9 mouse cellular contexts compared by ENCODE assay signal in the genomic region with DNA sequence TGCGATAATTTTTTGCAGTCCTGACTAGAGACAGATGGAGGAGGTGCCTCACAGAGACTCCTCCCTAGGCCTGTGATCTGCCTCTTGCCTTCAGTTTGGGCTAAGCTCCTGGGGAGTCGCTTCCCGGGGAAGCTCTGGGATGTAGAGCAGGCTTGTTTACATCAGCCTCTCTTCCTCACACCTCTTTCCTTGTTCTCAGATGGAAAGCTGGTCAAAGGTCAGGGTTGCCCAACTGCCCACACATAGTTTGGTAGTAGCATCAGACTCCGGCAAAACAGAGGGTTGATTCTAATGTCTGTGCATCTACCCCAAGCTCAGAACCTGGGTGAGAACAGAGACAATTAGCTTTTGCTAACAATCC.
A peak's percentile ranks its signal among the peaks of the same experiment; 100 is the strongest.
DNase-seq lines count a peak whose midpoint lies in the region; TF ChIP-seq lines count a peak whose summit lies in the region.
"Had no signal": no experiment of that assay in that cellular context is flagged by ENCODE, and none has a peak within 500 bp of the region (broad histone marks: within the 10 kb centered on the region; RNA-seq: fewer than 3 reads in every experiment).

No protein-coding gene starts in this region.

- no peak overlapping the region for H3K4me3 ChIP-seq in heart, adult 2 months
- H3K4me3 ChIP-seq: liver, embryonic 15.5 days had no signal

- WGBS in heart, adult 2 months: 14% methylated on average over 4 of the region's 4 CpGs

- peak; percentile 95 for DNase-seq in 3T3-L1 (ENCODE audit: low read depth, low spot score)
- peak; percentile 56 for DNase-seq in brain, embryonic 14.5 days (ENCODE audit: low read depth)
- peak; percentile 38 to 39 for DNase-seq in heart, adult 2 months
- DNase-seq in kidney, adult 8-10 months: peak; percentile 35 to 50
- peak; percentile 65 for DNase-seq in lung, postnatal 14 days
- no peak for DNase-seq in layer of hippocampus, postnatal 14 days (ENCODE audit: low spot score in 2 of 2)
- DNase-seq in layer of hippocampus, adult 9-11 months: no peak
- no peak for DNase-seq in left cerebral cortex, adult 11 months (ENCODE audit: low spot score)

- H3K36me3 ChIP-seq in heart, adult 2 months (ENCODE audit: control insufficient read depth, insufficient read depth, low read length): peaks cover 6% of the 10 kb centered on the region
- H3K36me3 ChIP-seq: liver, embryonic 15.5 days had no signal

- no peak overlapping the region for H3K9ac ChIP-seq in heart, adult 2 months (ENCODE audit: low read depth, low read length)
- H3K9ac ChIP-seq: liver, embryonic 15.5 days had no signal

- peaks cover 20% of the 10 kb centered on the region for H3K4me1 ChIP-seq in heart, adult 2 months (ENCODE audit: control insufficient read depth, insufficient read depth, low read length)

- no peaks in the 10 kb centered on the region for H3K79me2 ChIP-seq in heart, adult 2 months (replicated peaks; ENCODE audit: control insufficient read depth, insufficient read depth, low read length)

- H3K27ac ChIP-seq in heart, adult 2 months: peak overlapping the region; percentile 33
- H3K27ac ChIP-seq: liver, embryonic 15.5 days had no signal

- H3K27me3 ChIP-seq in heart, adult 2 months (ENCODE audit: control insufficient read depth, insufficient read depth, low read length): no peaks in the 10 kb centered on the region
- H3K27me3 ChIP-seq: liver, embryonic 15.5 days had no signal

- intact Hi-C loops in heart, adult 2 months (cut with DNase I): loop anchor here (5.0 kb wide), 1 partner anchor 82 kb away; no protein-coding TSS in a partner anchor

- no peak for TF ChIP-seq CTCF in brain, embryonic 14.5 days (IDR thresholded peaks at IDR 0.05; ENCODE audit: borderline replicate concordance, extremely low read depth, insufficient read depth, insufficient read length)
- TF ChIP-seq CTCF in heart, adult 2 months (IDR thresholded peaks at IDR 0.05): no peak

- no peak for TF ChIP-seq POLR2A in brain, embryonic 14.5 days (IDR thresholded peaks at IDR 0.05; ENCODE audit: borderline replicate concordance, extremely low read depth, insufficient read depth, insufficient read length, poor library complexity, severe bottlenecking)
- TF ChIP-seq POLR2A in heart, adult 2 months (IDR thresholded peaks at IDR 0.05; ENCODE audit: insufficient read depth, low read depth, low read length): peak; percentile 42; the same call in 1 of the 2 replicates

- no peak for TF ChIP-seq EP300 in heart, adult 2 months (IDR thresholded peaks at IDR 0.05; ENCODE audit: insufficient read depth, low read depth, low read length)

Comparison
In these comparisons a context has a peak if more than half of its experiments do, and no peak if none do; other contexts are left out.
1. DNase-seq: peak in 3T3-L1 (single experiment), brain, embryonic 14.5 days (single experiment), heart, adult 2 months (2 of 2), kidney, adult 8-10 months (2 of 2) and lung, postnatal 14 days (single experiment); none in layer of hippocampus, postnatal 14 days (0 of 2), layer of hippocampus, adult 9-11 months (single experiment) and left cerebral cortex, adult 11 months (single experiment).